Mouse (Mus musculus) embryonic facial prominence, embryonic 10.5 days (tissue): ENCODE measurements at regions not wholly inside any gene's neighbourhood (a gene's known extent, or its start where the extent isn't known, plus 50 kb on each side); places are given as distances from the start of the nearest gene placed in this dataset.
"Not testable (repeated sequence)": the region's sequence is repeated elsewhere in the genome, so short reads cannot be mapped to it uniquely, and the experiment has no call there.

Experiments used
- DNase-seq: peaks from one replicate; pipeline ENCODE4 v3.0.0-alpha.2; 2017; ENCODE audit warnings: low spot score
- H3K27ac ChIP-seq: fragments of 300-500 bp; sonication (generic); replicated peaks from 2 replicates; pipeline ENCODE4 v1.5.1; 2016; ENCODE audit warnings: mild to moderate bottlenecking
- H3K27me3 ChIP-seq: fragments of 300-500 bp; sonication (generic); replicated peaks from 2 replicates; pipeline ENCODE4 v1.6.1; 2016; ENCODE audit warnings: low read depth, mild to moderate bottlenecking; ENCODE audit not compliant: poor library complexity, severe bottlenecking
- H3K36me3 ChIP-seq: fragments of 300-500 bp; sonication (generic); replicated peaks from 2 replicates; pipeline ENCODE4 v1.6.1; 2016; ENCODE audit warnings: mild to moderate bottlenecking, moderate library complexity
- H3K4me1 ChIP-seq: fragments of 300-500 bp; sonication (generic); 2 replicates; pipeline ENCODE4 v1.6.1; 2016
- H3K4me3 ChIP-seq: fragments of 300-500 bp; sonication (generic); 2 replicates; pipeline ENCODE4 v1.5.1; 2016; ENCODE audit warnings: mild to moderate bottlenecking, moderate library complexity
- H3K9me3 ChIP-seq: fragments of 300-500 bp; sonication (generic); 2 replicates; pipeline ENCODE4 v1.6.1; 2016; ENCODE audit warnings: mild to moderate bottlenecking
- WGBS: fragments of 180-500 bp; shearing (Covaris S2); methylation state at CpG from one replicate; pipeline ENCODE4 v1.1.7; 2016; 5-methylcytosine and 5-hydroxymethylcytosine counted together

DNA sequence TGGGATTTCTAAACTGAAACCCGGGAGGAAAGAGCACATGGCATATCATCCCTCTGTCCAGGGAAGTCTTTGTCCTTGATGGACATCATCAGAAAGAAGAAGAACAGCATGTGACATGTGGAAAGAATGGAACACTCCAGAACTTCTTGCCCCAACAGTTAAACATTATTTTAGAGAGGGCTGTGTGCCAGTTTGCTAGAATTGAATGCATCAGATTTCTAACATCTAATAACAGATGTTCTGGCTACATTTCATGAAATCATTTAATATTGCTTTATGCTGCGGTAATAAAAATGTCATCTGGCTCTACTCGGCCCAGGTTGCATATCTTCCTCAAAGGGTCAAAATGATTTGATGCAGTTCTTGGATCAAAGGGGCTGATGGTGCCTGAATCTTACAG lies 140.4 kb downstream of the Rdh14 start:
- no peaks in the 10 kb centered on the region for H3K27me3 ChIP-seq
- WGBS: 88% methylated on average over 3 of the region's 3 CpGs
- DNase-seq: no peak

DNA sequence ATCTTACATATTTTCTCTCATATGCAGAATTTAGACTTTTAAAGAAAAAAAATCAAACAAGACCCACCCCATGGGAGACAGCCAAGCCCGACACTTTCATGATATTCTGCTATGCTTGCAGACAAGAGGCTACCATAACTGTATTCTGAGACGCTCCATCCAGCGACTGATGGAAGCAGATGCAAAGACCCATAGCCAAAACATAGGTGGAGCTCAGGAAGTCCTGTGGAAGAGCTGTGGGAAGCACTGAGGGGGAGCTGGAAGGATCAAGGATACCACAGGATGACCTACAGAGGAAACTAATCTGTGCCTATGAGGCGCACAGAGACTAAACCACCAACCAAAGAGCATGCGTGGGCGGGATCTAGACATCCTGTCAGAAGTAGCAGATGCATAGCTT lies 143.4 kb downstream of the Rdh14 start:
- Histone ChIP-seq H3K4me3 (no peak overlapping the region), H3K36me3 (no peaks in the 10 kb centered on the region), H3K4me1 (no peaks in the 10 kb centered on the region), H3K9me3 (no peaks in the 10 kb centered on the region), H3K27ac (no peak overlapping the region), H3K27me3 (no peaks in the 10 kb centered on the region)
- no peak for DNase-seq
- WGBS: 87% methylated on average over 6 of the region's 6 CpGs

More for the DNA sequence above, 140.4 kb downstream of the Rdh14 start:
- H3K36me3 ChIP-seq: no peaks in the 10 kb centered on the region
- no peak overlapping the region for H3K4me3 ChIP-seq
- no peak overlapping the region for H3K27ac ChIP-seq
- H3K4me1 ChIP-seq: no peaks in the 10 kb centered on the region
- H3K9me3 ChIP-seq: no peaks in the 10 kb centered on the region

DNA sequence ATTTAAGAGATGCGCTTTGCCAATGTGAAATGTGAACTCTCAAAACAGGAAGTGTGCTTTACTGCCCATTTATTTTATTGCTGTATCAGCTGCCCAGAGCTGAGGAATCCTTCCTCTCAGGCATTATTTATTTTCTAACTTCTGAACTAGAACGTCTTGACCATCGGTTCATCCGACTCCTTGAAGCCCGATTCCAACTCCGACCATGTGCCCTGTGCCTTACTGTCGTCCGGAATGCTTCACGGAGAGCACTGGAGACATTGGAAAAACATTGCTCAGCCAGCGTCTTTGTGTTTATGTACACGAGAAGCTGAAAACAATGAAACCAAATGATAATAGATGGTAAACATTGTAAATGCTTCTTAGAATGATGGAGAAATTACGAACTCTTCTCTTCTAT lies 145.7 kb downstream of the Rdh14 start:
- no peak for DNase-seq
- Histone ChIP-seq H3K36me3 (no peaks in the 10 kb centered on the region), H3K27ac (no peak overlapping the region), H3K27me3 (no peaks in the 10 kb centered on the region), H3K4me3 (no peak overlapping the region), H3K4me1 (no peaks in the 10 kb centered on the region), H3K9me3 (no peaks in the 10 kb centered on the region)
- WGBS: 82% methylated on average over 12 of the region's 12 CpGs

- 2% methylated on average over 4 of the region's 4 CpGs for WGBS
- peak; percentile 79 for DNase-seq
- no peak overlapping the region for H3K4me3 ChIP-seq
- no peak overlapping the region for H3K27ac ChIP-seq
- H3K9me3 ChIP-seq: no peaks in the 10 kb centered on the region
- no peaks in the 10 kb centered on the region for H3K27me3 ChIP-seq
- H3K36me3 ChIP-seq: no peaks in the 10 kb centered on the region
- H3K4me1 ChIP-seq: no peaks in the 10 kb centered on the region
Observed at GRCm38 (mm10) chr12:10537069-10537468, 146.5 kb downstream of the Rdh14 start.

DNA sequence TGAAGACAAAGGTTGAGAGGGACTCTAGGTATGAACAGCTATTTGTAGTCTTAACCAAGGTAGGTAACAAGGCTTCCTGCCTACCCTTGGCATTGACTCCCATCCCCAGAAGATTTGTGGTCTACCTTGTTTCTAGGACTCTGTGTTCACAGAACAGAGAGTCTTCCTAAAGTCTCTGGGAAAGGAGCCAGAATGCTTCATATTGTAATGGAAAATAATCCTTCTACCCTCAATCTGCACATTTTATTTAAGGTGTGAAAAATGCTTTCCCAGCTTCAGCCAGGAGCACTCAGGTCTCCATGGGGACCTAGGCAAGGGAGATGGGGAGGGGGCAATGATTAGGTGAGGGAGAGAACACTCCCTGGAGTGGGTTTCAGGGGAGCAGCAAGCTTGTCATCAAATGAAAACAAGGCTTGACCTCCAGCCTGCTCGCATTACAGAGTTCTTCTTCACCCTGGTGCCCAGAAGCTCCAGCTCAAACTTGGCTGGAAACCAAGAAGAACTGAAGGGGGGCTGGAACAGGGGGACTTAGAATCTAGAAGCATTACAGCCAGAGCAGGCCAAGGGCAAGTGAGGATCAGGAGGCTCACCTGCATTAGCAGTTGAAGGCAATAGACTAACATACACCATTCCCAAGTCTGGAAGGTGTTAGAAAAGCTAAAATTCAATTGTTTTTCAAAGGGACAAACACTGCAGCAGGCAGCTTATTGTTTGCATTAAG lies 159.1 kb downstream of the Rdh14 start:
- H3K27me3 ChIP-seq: no peaks in the 10 kb centered on the region
- no peak overlapping the region for H3K4me3 ChIP-seq
- DNase-seq: no peak
- no peak overlapping the region for H3K27ac ChIP-seq
- H3K9me3 ChIP-seq: peaks cover 6% of the 10 kb centered on the region; the same call in 1 of the 2 replicates
- no peaks in the 10 kb centered on the region for H3K4me1 ChIP-seq
- 40% methylated on average over 1 of the region's 1 CpGs for WGBS
- H3K36me3 ChIP-seq: no peaks in the 10 kb centered on the region

GRCm38 (mm10) chr12:10554701-10555100 lies 164.1 kb downstream of the Rdh14 start:
- not testable (repeated sequence) for H3K4me1 ChIP-seq, H3K27me3 ChIP-seq, DNase-seq, H3K27ac ChIP-seq, H3K9me3 ChIP-seq, H3K36me3 ChIP-seq, H3K4me3 ChIP-seq
- 88% methylated on average over 1 of the region's 1 CpGs for WGBS

DNA sequence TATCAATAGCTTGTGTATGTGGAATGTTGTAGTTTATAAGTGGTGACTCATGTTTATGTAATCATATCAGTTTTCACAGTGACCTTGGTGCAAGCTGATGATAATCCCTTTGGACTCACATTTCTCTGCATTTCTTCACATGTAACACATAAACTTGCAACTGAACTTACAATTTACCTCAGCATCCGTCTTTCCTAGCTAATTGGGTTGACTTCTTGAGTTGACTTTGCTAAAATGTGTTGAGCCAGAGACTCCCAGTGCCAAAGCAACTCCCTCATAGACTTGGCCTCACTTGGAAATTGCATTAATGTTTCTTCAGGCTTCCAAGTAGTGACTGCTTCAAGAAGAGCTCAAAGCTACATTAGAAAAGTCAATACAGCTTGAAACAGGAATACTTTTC lies 172.4 kb downstream of the Rdh14 start:
- Histone ChIP-seq H3K27ac (no peak overlapping the region), H3K27me3 (no peaks in the 10 kb centered on the region)
- DNase-seq: no peak

DNA sequence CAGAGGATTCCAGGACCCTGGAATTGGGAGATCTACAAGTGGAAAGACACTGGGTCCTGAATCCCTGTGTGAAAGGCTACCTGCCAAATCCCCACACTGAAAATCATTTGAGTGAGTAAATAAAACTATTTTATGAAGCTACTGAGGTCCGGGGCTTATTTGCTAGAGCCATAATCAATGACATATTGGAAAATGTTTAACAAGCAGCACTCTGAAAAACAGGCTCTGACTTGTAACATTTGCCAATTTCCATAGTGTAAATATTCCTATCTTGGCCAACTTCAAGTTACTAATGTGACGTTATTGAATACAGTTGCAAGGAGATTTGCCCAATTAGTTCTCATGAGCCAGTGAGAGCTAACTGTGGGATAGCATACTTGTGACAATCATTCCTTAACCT lies 177.3 kb downstream of the Rdh14 start:
- Histone ChIP-seq H3K27me3 (no peaks in the 10 kb centered on the region), H3K27ac (no peak overlapping the region), H3K4me3 (no peak overlapping the region), H3K4me1 (peaks cover 9% of the 10 kb centered on the region; the same call in 1 of the 2 replicates), H3K9me3 (no peaks in the 10 kb centered on the region), H3K36me3 (no peaks in the 10 kb centered on the region)
- no peak for DNase-seq
- WGBS: 82% methylated on average over 2 of the region's 2 CpGs

More for the DNA sequence above, 172.4 kb downstream of the Rdh14 start:
- H3K9me3 ChIP-seq: no peaks in the 10 kb centered on the region
- WGBS: 68% methylated on average over 1 of the region's 1 CpGs
- no peak overlapping the region for H3K4me3 ChIP-seq
- no peaks in the 10 kb centered on the region for H3K4me1 ChIP-seq
- no peaks in the 10 kb centered on the region for H3K36me3 ChIP-seq

DNA sequence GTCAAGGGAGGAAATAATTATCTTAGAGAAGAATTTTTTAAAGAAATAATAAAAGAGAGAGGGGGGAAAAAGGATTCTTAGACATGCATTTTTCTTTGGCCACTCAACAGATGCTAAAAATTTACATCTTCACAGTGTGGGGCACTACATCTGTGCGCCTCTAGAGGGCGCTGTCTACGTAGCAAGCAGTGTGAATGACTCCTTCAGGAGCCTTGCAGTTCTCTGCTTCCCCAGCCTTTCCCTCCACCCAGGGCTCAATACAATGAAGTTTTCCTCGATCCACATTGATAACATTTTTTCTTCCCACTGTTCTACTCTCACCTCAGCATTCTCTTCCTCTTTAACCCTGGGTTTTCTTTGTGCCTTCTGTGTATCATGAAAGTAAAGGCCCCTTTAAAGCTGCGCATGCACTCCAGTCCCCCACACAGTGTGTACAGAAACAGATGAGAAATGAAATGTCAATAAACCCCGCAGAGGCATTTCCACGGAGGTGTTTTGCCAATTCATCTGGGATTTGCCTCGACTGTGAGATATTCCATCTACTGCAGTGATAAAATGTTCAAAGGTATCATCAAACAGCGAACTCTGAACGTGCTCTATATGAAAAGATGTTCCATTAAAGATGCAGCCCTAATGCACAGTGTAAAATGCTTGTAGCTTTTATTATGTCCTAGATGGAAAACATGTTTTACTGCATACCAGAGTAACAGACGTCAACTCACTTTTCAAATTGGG lies 181.2 kb downstream of the Rdh14 start:
- peaks cover 14% of the 10 kb centered on the region; the same call in 1 of the 2 replicates for H3K4me1 ChIP-seq
- H3K4me3 ChIP-seq: no peak overlapping the region
- 54% methylated on average over 11 of the region's 11 CpGs for WGBS
- DNase-seq: no peak
- H3K27ac ChIP-seq: no peak overlapping the region
- no peaks in the 10 kb centered on the region for H3K9me3 ChIP-seq
- no peaks in the 10 kb centered on the region for H3K27me3 ChIP-seq
- no peaks in the 10 kb centered on the region for H3K36me3 ChIP-seq

DNA sequence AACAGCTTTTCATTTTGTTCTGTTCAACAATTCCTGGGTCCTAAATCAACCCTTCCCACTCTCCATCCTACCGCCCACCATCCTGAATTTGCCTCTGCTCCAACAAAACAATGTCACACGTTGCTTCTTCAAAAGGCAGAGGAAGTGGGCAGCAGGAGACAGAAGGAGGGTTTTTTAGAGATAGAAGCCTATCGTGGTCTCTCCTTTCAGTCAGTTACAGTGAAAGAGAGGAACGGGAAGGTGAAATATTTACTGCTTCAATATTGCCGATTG lies 181.7 kb downstream of the Rdh14 start:
- H3K27ac ChIP-seq: no peak overlapping the region
- peaks cover 14% of the 10 kb centered on the region; the same call in 1 of the 2 replicates for H3K4me1 ChIP-seq
- H3K4me3 ChIP-seq: no peak overlapping the region
- WGBS: 61% methylated on average over 5 of the region's 5 CpGs
- H3K9me3 ChIP-seq: no peaks in the 10 kb centered on the region
- no peaks in the 10 kb centered on the region for H3K27me3 ChIP-seq
- DNase-seq: no peak
- no peaks in the 10 kb centered on the region for H3K36me3 ChIP-seq

DNA sequence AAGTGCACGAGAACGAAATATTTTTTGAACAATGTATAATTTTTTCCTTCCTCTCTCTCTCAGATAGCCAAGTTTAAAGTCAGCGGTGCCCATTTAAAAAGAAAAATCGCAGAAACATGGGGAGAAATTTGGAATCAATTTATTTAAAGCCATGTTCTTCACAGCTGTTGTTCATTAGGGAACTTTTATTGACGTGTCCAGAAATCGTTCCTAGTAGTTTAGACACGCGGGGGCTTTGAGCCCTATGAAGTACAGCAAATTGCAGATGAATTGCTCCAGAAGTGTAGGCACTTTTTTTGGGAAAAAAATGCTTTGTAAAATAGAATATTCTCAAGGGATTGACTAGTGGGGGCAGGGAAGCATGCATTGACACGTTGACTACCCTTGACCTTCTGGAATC lies 182.8 kb downstream of the Rdh14 start:
- Histone ChIP-seq H3K36me3 (no peaks in the 10 kb centered on the region), H3K4me3 (no peak overlapping the region), H3K27me3 (no peaks in the 10 kb centered on the region), H3K27ac (no peak overlapping the region), H3K9me3 (no peaks in the 10 kb centered on the region), H3K4me1 (peaks cover 14% of the 10 kb centered on the region; the same call in 1 of the 2 replicates)
- no peak for DNase-seq
- WGBS: 55% methylated on average over 9 of the region's 9 CpGs

DNA sequence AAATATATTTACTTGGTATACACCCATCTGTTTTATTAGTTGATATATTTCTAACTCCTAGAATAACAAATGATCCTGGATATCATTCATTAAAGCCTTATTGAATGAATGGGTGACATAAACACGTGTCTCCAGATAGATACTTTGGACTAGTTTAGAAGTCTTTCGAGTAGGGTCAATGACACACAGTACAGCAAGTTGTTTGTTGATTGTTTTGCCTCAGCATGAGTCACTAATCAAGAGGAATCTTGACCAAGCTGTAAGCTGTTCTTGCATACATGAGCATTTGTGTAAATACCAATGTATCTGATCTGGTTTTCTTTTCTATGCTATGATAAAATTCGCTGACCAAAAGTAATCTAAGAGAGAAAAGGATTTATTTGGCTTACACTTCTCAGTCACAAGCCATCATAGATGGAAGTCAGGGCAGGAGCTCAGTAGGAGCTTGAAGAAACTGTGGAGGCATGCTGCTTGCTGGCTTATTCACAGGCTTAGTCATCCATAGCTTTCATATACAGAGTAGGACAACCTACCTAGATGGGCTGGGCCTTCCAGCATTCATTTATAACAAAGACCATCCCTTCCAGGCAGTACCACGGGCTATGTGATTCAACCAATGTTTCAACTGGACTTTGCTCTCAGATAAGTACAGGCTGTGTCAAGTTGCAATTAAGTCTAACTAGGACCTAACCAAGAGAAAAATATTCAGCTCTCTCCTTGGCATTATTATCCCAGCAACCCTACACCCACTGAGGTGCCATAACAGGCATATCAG lies 192.5 kb downstream of the Rdh14 start:
- H3K27ac ChIP-seq: no peak overlapping the region
- 81% methylated on average over 4 of the region's 4 CpGs for WGBS
- no peaks in the 10 kb centered on the region for H3K9me3 ChIP-seq
- no peak overlapping the region for H3K4me3 ChIP-seq
- H3K27me3 ChIP-seq: no peaks in the 10 kb centered on the region
- DNase-seq: no peak
- no peaks in the 10 kb centered on the region for H3K4me1 ChIP-seq
- no peaks in the 10 kb centered on the region for H3K36me3 ChIP-seq

GRCm38 (mm10) chr12:10584026-10584425 lies 193.5 kb downstream of the Rdh14 start:
- no peaks in the 10 kb centered on the region for H3K27me3 ChIP-seq
- DNase-seq: no peak
- H3K9me3 ChIP-seq: no peaks in the 10 kb centered on the region
- H3K36me3 ChIP-seq: no peaks in the 10 kb centered on the region
- H3K4me3 ChIP-seq: no peak overlapping the region
- H3K4me1 ChIP-seq: no peaks in the 10 kb centered on the region
- 59% methylated on average over 7 of the region's 7 CpGs for WGBS
- no peak overlapping the region for H3K27ac ChIP-seq
